8 mouse cellular contexts compared by ENCODE assay signal in the genomic region with DNA sequence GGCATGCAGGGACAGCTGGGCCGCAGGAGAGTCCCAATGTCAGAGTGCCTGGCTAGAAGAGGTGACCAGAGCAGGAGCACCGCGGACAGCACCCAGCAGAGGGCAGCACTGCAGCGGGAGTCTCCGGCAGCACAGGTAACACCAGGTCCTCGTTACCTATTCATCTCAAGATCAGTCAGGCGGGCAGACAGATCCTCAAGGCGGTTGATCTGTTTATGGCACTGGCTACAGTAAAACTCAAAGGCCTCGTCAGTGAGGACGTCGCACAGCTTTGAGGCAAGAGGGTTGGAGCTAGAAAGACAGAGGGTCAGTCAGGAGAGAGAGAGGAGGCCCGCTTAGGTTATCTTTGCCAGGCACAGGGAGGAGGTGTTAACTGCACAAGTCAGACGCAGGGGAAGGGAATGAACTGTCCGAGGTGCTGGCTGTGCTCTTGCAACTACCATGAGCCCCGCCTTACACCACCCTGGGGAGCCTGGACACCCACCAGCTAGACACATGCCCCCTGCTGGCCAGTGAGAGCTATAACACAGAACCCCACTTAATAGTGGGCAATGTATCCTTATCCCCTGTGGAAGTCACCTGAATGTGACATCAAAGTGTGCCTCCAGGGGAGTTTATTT. TPM values are rescaled to one million over a fixed set of nuclear protein-coding genes. Genes with fewer than 3 reads are reported as not detected.
DNase-seq lines count a peak whose midpoint lies in the region; ATAC-seq and TF ChIP-seq lines count a peak whose summit lies in the region.

No protein-coding gene starts in this region.

- ATAC-seq in forebrain, embryonic 16.5 days: peak; percentile 64
- ATAC-seq in hematopoietic stem cell, adult 5-6 weeks (replicated peaks in 1 of 2; ENCODE audit: insufficient read depth in 1 of 2, low FRiP score in 2 of 2, low TSS enrichment in 1 of 2, low read depth in 1 of 2, poor library complexity in 2 of 2, severe bottlenecking in 2 of 2): peak; percentile 85 to 86
- peak; percentile 92 for ATAC-seq in lung, postnatal 0 days

- no peak overlapping the region for H3K4me3 ChIP-seq in MEL (ENCODE audit: control insufficient read depth in 1 of 2, insufficient read depth in 1 of 2, low read depth in 2 of 2, low read length in 2 of 2)
- no peak overlapping the region for H3K4me3 ChIP-seq in forebrain, embryonic 16.5 days (replicated peaks; ENCODE audit: low read length)
- H3K4me3 ChIP-seq in lung, postnatal 0 days (ENCODE audit: low read depth, low read length): no peak overlapping the region

- H3K4me2 ChIP-seq in forebrain, embryonic 16.5 days (ENCODE audit: low read length): no peak overlapping the region
- 0 out of 2 replicates have a peak overlapping the region, but pooled peaks have one; percentile 22 for H3K4me2 ChIP-seq in lung, postnatal 0 days (replicated peaks; ENCODE audit: low read depth, low read length)

- H3K9me3 ChIP-seq in MEL (replicated peaks; ENCODE audit: insufficient read depth, low read length): no peaks in the 10 kb centered on the region
- no peaks in the 10 kb centered on the region for H3K9me3 ChIP-seq in forebrain, embryonic 16.5 days (ENCODE audit: control insufficient read depth, low read length)
- H3K9me3 ChIP-seq in lung, postnatal 0 days (ENCODE audit: low read length): no peaks in the 10 kb centered on the region

- no peak for TF ChIP-seq POLR2A in MEL (IDR thresholded peaks at IDR 0.05; ENCODE audit: control insufficient read depth in 1 of 2, insufficient read depth in 1 of 2, low read depth in 1 of 2, low read length in 2 of 2, poor library complexity in 1 of 2)

- TF ChIP-seq RAD21 in MEL (IDR thresholded peaks at IDR 0.05; ENCODE audit: low read depth, low read length): peak; percentile 49

- DNase-seq in MEL (ENCODE audit: low read depth, low spot score): peak; percentile 96
- peak; percentile 93 to 96 for DNase-seq in cerebellum, adult 18-20 months
- peak; percentile 31 for DNase-seq in layer of hippocampus, adult 9-10 months (ENCODE audit: low spot score)
- peak; percentile 95 for DNase-seq in lung, postnatal 0 days (ENCODE audit: low spot score)
- peak; percentile 50 for DNase-seq in ovary, postnatal 14 days (ENCODE audit: low spot score)
- DNase-seq in thymus, postnatal 14 days: peak; percentile 82

- peaks cover 0 to 14% of the 10 kb centered on the region in 2 experiments; a peak in 2 of 4 replicates for H3K4me1 ChIP-seq in MEL (ENCODE audit: control insufficient read depth in 1 of 2, insufficient read depth in 2 of 2, low read length in 2 of 2)
- H3K4me1 ChIP-seq in forebrain, embryonic 16.5 days (replicated peaks; ENCODE audit: control insufficient read depth, insufficient read depth, low read length): no peaks in the 10 kb centered on the region; the same call in 1 of the 2 replicates
- no peaks in the 10 kb centered on the region for H3K4me1 ChIP-seq in lung, postnatal 0 days (ENCODE audit: insufficient read depth, low read depth, low read length)

- no peak overlapping the region for H3K27ac ChIP-seq in MEL (ENCODE audit: control insufficient read depth, low read depth, low read length)
- no peak overlapping the region for H3K27ac ChIP-seq in forebrain, embryonic 16.5 days (ENCODE audit: low read length)
- no peak overlapping the region for H3K27ac ChIP-seq in lung, postnatal 0 days (ENCODE audit: low read length)

- 14% methylated on average over 15 of the region's 15 CpGs for WGBS in forebrain, embryonic 16.5 days
- 15% methylated on average over 15 of the region's 15 CpGs for WGBS in lung, postnatal 0 days

- no peaks in the 10 kb centered on the region for H3K27me3 ChIP-seq in MEL (ENCODE audit: control insufficient read depth in 1 of 2, insufficient read depth in 2 of 2, low read length in 2 of 2)
- no peaks in the 10 kb centered on the region for H3K27me3 ChIP-seq in forebrain, embryonic 16.5 days (replicated peaks; ENCODE audit: control insufficient read depth, insufficient read depth, low read length)
- no peaks in the 10 kb centered on the region for H3K27me3 ChIP-seq in lung, postnatal 0 days (replicated peaks; ENCODE audit: insufficient read depth, low read length)

- H3K9ac ChIP-seq in MEL (ENCODE audit: control insufficient read depth, low read depth, low read length, poor library complexity, severe bottlenecking): no peak overlapping the region
- no peak overlapping the region for H3K9ac ChIP-seq in forebrain, embryonic 16.5 days (replicated peaks; ENCODE audit: low read depth, low read length)
- H3K9ac ChIP-seq in lung, postnatal 0 days (replicated peaks; ENCODE audit: low read depth): no peak overlapping the region

- peak; percentile 86 to 90 (median 88) for TF ChIP-seq CTCF in MEL (IDR thresholded peaks at IDR 0.05 in 2 of 3, conservative IDR thresholded peaks at IDR 0.05 in 1 of 3; ENCODE audit: control insufficient read depth in 1 of 3, insufficient read depth in 1 of 3, low read depth in 2 of 3, low read length in 3 of 3, poor library complexity in 1 of 3, severe bottlenecking in 1 of 3)
- peak; percentile 88 for TF ChIP-seq CTCF in lung, postnatal 0 days (IDR thresholded peaks at IDR 0.05)

- peak in 1 of 2 experiments; percentile 49; a peak in 1 of 4 replicates for TF ChIP-seq EP300 in MEL (IDR thresholded peaks at IDR 0.05; ENCODE audit: low read depth in 1 of 2, low read length in 2 of 2)
- no peak for TF ChIP-seq EP300 in lung, postnatal 0 days (IDR thresholded peaks at IDR 0.05)

- H3K36me3 ChIP-seq in MEL (ENCODE audit: control insufficient read depth in 1 of 2, insufficient read depth in 2 of 2, low read length in 2 of 2): peaks cover 0 to 7% of the 10 kb centered on the region in 2 experiments; a peak in 3 of 4 replicates
- peaks cover 20% of the 10 kb centered on the region for H3K36me3 ChIP-seq in forebrain, embryonic 16.5 days (ENCODE audit: control insufficient read depth, insufficient read depth)
- H3K36me3 ChIP-seq in lung, postnatal 0 days (ENCODE audit: insufficient read depth, low read length): 0 out of 2 replicates have a peak, but pooled peaks cover 7% of the 10 kb centered on the region

- no peaks in the 10 kb centered on the region for H3K79me2 ChIP-seq in MEL (ENCODE audit: control insufficient read depth, insufficient read depth, low read length, poor library complexity)

TF ChIP-seq in MEL, 35 proteins besides CTCF, POLR2A, EP300 and RAD21 (continues in another document):
- TF ChIP-seq MEF2A (IDR thresholded peaks at IDR 0.05; ENCODE audit: extremely low read depth, insufficient replicate concordance, low read depth, low read length, poor library complexity, severe bottlenecking): no peak
- peak; percentile 80 for TF ChIP-seq SMC3 (IDR thresholded peaks at IDR 0.05; ENCODE audit: low read depth, low read length)
- TF ChIP-seq UBTF (IDR thresholded peaks at IDR 0.05; ENCODE audit: borderline replicate concordance, insufficient read depth, low read depth, low read length): no peak
- TF ChIP-seq HCFC1 (IDR thresholded peaks at IDR 0.05; ENCODE audit: low read depth, low read length): 0 out of 2 replicates have a peak, but pooled peaks have one; percentile 21
- no peak for TF ChIP-seq MYB (IDR thresholded peaks at IDR 0.05; ENCODE audit: low read depth, low read length)
- no peak for TF ChIP-seq NRF1 (IDR thresholded peaks at IDR 0.05; ENCODE audit: insufficient read depth, low read depth, low read length, poor library complexity, severe bottlenecking)
- TF ChIP-seq CHD1 (IDR thresholded peaks at IDR 0.05; ENCODE audit: low read depth, low read length): no peak
- no peak for TF ChIP-seq RCOR1 (IDR thresholded peaks at IDR 0.05; ENCODE audit: low read depth, low read length)
- TF ChIP-seq BHLHE40 (IDR thresholded peaks at IDR 0.05; ENCODE audit: borderline replicate concordance, low read depth, low read length): no peak
- no peak for TF ChIP-seq USF1 (IDR thresholded peaks at IDR 0.05; ENCODE audit: low read depth, low read length)
- peak; percentile 79; the same call in 1 of the 2 replicates for TF ChIP-seq MAX (IDR thresholded peaks at IDR 0.05; ENCODE audit: low read length)
- no peak for TF ChIP-seq ZC3H11A (IDR thresholded peaks at IDR 0.05; ENCODE audit: low read depth, low read length)
- peak; percentile 99 for TF ChIP-seq SIN3A (IDR thresholded peaks at IDR 0.05; ENCODE audit: low read length)
- TF ChIP-seq MXI1 (IDR thresholded peaks at IDR 0.05; ENCODE audit: low read depth, low read length): peak; percentile 98
- no peak for TF ChIP-seq ZKSCAN1 (IDR thresholded peaks at IDR 0.05; ENCODE audit: low read depth, low read length)
- no peak for TF ChIP-seq ELF1 (IDR thresholded peaks at IDR 0.05; ENCODE audit: low read depth, low read length)
- peak; percentile 27; the same call in 1 of the 2 replicates for TF ChIP-seq TCF12 (IDR thresholded peaks at IDR 0.05; ENCODE audit: low read depth, low read length)
- 0 out of 2 replicates have a peak, but pooled peaks have one; percentile 48 for TF ChIP-seq GATA1 (IDR thresholded peaks at IDR 0.05; ENCODE audit: low read depth, low read length)
- no peak for TF ChIP-seq GABPA (IDR thresholded peaks at IDR 0.05; ENCODE audit: low read depth, low read length)
- TF ChIP-seq KAT2A (conservative IDR thresholded peaks at IDR 0.05; ENCODE audit: low read depth, low read length): no peak

RNA-seq across cellular contexts. Expression of gene Capn15, which starts 26.4 kb away (rescaled TPM):
- total RNA-seq in MEL (2012; rRNA removed): 5.6 and 6.2 TPM in 2 replicates
- polyA plus RNA-seq in MEL (2012; ENCODE audit: insufficient read depth in 1 of 2, insufficient read length in 2 of 2, low read depth in 1 of 2, low replicate concordance in 2 of 2, missing spikeins in 1 of 2): 10 to 100 TPM in 1 of 2 experiments, not detected in 1; 16.2 TPM
- polyA plus RNA-seq in forebrain, embryonic 16.5 days (2015; fragmentation: Nextera tagmentation; extraction: Ambion mirVana): 16.5 and 23.3 TPM in 2 replicates
- total RNA-seq in hematopoietic stem cell, adult 5-6 weeks (2017): 3.3 and 8.1 TPM in 2 replicates
- 12.7 and 13.9 TPM in 2 replicates for polyA plus RNA-seq in lung, postnatal 0 days (2015; fragmentation: Nextera tagmentation; extraction: Ambion mirVana)

RNA-seq across cellular contexts. Expression of gene Rab11fip3, which starts 57.4 kb away (rescaled TPM):
- total RNA-seq in MEL (2012; rRNA removed): 3.1 and 3.2 TPM in 2 replicates
- polyA plus RNA-seq in MEL (2012; ENCODE audit: insufficient read depth in 1 of 2, insufficient read length in 2 of 2, low read depth in 1 of 2, low replicate concordance in 2 of 2, missing spikeins in 1 of 2): 10 to 100 TPM in 1 of 2 experiments, not detected in 1; 18.9 TPM
- polyA plus RNA-seq in forebrain, embryonic 16.5 days (2015; fragmentation: Nextera tagmentation; extraction: Ambion mirVana): 34.6 and 39.9 TPM in 2 replicates
- total RNA-seq in hematopoietic stem cell, adult 5-6 weeks (2017): 4.7 and 6.5 TPM in 2 replicates
- 7.2 and 9.3 TPM in 2 replicates for polyA plus RNA-seq in lung, postnatal 0 days (2015; fragmentation: Nextera tagmentation; extraction: Ambion mirVana)

RNA-seq across cellular contexts. Expression of gene A930017K11Rik, which starts 59.6 kb away (rescaled TPM):
- total RNA-seq in MEL (2012; rRNA removed): not detected in 2 replicates
- not detected for polyA plus RNA-seq in MEL (2012; ENCODE audit: insufficient read depth in 1 of 2, insufficient read length in 2 of 2, low read depth in 1 of 2, low replicate concordance in 2 of 2, missing spikeins in 1 of 2)
- 0.21 TPM in 1 of 2 replicates, not detected in the other for polyA plus RNA-seq in forebrain, embryonic 16.5 days (2015; fragmentation: Nextera tagmentation; extraction: Ambion mirVana)
- not detected in 2 replicates for total RNA-seq in hematopoietic stem cell, adult 5-6 weeks (2017)
- not detected in 2 replicates for polyA plus RNA-seq in lung, postnatal 0 days (2015; fragmentation: Nextera tagmentation; extraction: Ambion mirVana)

Comparison
In these comparisons a context has a peak if more than half of its experiments do, and no peak if none do; other contexts are left out.
1. DNase-seq: peak in every context shown above with its lines; median percentile 96 in MEL; 95 in lung, postnatal 0 days; 94 in cerebellum, adult 18-20 months; 82 in thymus, postnatal 14 days; 50 in ovary, postnatal 14 days; 31 in layer of hippocampus, adult 9-10 months.